Mouse (Mus musculus): ENCODE measurements at regions not wholly inside any gene's neighbourhood (a gene's known extent, or its start where the extent isn't known, plus 50 kb on each side); places are given as distances from the start of the nearest gene placed in this dataset.

DNA sequence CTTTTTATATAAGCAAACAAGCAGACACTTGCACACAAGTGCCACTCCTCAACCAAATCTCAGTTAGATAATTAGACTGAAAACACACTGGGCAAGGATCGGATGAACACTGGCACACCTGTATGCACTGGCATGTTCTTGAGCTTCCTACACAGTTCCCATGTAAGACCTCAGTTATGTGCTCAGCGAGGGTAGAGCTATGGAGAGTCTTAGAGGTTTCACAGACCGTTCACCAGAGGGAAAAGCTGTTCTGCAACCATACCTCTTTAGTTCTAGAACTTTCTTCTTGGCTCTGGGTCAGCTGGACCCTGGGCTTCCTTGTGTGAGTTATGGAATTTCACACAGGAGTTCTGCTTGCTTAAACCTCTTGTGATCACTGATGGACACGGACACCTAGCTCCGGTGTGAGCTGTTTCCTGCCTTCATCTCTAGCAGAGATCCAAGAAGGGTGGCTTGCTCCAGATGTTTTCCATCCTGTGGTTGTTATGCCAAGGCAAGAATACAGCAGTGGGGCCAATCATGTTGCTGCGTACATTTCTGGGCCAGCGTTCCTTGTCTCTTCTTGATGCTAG lies 88.8 kb downstream of the Aldh8a1 start:
- no peak for TF ChIP-seq EP300 (optimal IDR thresholded peaks at IDR 0.05)
- no peak for TF ChIP-seq CTCF (IDR thresholded peaks at IDR 0.05; ENCODE audit: low read depth)
